Mouse (Mus musculus) naive thymus-derived CD4-positive, alpha-beta T cell, adult 2 months (primary cell): ENCODE data around the gene Gm9817.
"Not testable (repeated sequence)": the region's sequence is repeated elsewhere in the genome, so short reads cannot be mapped to it uniquely, and the experiment has no call there.

Source experiments
- DNase-seq: peaks from one replicate; pipeline ENCODE4 v3.0.0-alpha.2; 2011; ENCODE audit warnings: low read depth

The Gm9817 gene

DNA sequence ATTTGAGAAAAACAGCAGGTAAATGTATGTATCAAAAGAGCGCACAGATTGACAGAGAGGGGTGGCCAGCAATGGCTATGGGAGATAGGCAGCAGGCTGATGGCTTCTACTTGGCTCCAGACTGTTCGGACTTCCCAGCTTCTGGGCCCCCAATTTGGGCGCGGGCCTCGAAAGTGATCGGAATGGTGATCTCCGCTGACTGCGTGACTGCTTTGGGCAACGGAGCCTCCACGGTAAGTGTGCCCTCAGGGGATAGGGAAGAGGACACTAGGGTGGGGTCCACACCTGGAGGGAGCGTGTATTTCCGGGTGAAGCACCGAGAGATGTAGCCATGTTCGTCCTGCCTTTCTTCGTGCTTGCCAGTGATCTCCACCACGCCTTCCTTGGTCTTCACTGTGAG lies at the start of gene Gm9817:
Gene Gm9817, plus strand, starts transcription at position 301 of the 400 bp plus-strand sequence.
- DNase-seq: not testable (repeated sequence)

DNA sequence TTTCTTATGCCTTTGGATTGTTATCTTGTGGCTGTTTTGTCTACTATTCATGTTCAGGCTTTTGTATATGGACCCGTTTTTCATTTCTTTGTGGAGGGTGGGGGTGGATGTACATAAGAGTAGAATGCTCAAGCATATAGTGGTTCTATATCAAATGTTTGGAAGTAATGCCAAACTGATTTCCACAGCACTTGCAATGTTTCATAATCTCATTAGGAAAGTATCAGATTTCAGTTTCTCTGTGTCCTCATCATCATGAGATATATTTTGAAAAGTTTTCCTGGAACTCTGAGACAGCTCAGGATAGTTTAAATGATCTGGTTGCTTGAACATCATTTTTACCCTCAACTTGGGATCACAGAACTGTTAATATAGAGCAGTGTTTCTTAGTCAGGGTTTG lies 48.7 kb upstream of the Gm9817 start:
- no peak for DNase-seq

DNA sequence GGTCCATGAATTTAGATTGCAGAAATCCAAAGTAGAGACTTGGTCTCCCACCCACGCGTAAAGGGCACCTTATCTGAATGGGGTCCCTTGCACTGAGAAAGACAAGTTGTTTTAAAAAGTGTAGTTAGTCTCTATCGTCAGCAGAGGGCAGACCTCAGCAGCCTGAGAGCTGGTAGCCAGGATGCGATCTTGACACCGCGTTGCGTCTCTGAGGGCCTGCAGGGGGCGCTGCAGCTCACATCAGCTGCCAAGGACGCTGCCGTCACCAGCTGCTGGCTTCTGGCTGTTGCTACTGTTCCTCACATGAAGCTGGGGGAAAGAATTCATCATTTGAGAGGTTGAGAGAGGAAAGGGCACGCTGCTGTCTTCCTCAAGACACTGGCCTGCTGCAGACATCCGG lies 47.7 kb upstream of the Gm9817 start:
- peak; percentile 95 for DNase-seq

DNA sequence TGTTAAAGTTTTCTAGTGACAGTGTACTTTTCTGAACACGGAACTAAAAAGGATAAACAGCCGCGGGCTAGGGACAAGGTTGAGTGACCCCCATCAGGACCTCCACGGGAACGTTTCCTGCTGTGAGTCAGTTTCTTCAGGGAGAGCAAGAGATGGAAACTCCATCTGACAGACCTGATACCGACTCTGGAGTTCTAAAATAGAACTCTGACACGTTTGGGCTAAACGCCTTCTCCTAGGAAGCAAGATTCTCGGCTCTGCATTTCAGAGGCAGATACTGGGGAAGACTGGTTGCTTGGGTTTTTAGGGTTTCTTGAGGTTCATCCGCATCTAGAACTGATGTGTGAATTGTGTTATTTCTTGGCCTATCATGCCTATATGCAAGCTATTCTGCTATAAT lies 47.2 kb upstream of the Gm9817 start:
- no peak for DNase-seq

DNA sequence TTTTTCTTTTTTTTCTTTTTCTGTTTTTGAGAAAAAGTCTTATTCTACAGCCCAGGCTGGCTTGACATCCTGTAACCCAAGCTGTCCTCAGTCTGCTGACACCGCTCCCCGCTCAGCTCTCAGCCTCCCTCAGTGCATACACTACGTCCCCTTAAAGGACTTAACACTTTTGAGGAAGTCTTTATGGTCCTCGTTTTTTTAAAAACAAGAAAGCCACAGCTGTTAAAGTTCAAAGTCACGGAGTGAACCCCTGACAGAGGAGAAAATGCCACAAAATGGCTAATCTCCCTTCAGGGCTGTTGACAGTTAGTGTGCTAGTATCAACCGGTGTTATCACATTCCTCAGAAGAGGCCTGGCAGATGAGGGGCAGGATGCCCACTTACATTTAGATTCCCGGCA lies 46.7 kb upstream of the Gm9817 start:
- DNase-seq: peak; percentile 19

DNA sequence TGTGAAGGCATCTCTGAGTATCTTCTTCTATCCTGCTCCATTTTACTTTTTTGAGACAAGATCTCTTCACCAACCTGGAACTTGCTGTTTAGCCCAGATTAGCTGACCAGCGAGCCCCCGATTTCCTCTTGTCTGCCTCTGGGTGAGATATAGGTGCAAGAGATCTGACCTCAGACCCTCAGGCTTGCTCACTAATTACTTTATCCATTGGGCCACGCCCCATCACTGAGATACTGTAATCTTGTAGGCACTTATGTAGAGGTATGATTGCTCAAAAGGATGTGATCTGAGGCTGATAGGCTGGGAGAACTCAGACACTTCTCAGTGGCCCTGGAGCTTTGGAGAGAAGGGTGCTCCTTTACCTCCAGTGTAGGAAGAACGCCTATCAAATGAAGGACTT lies 46.0 kb upstream of the Gm9817 start:
- no peak for DNase-seq

DNA sequence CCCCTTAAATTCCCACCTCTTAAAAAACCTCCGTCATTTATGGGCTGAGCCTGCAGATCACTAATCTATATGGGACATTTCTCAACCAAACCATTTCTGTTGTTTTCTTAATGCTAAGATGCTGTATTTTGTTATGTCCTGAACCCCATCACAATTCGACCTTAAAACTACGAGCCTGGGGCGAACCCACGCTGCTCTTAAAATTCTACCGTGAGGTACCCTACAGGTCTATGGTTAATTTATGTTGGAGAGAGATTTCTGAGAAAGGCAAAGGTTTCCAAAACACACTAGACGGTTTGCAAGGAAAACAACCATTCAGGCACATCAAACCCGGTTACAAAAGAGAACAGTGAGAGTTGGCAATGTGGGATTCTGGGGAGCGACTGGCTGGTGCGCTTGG lies 45.1 kb upstream of the Gm9817 start:
- no peak for DNase-seq

DNA sequence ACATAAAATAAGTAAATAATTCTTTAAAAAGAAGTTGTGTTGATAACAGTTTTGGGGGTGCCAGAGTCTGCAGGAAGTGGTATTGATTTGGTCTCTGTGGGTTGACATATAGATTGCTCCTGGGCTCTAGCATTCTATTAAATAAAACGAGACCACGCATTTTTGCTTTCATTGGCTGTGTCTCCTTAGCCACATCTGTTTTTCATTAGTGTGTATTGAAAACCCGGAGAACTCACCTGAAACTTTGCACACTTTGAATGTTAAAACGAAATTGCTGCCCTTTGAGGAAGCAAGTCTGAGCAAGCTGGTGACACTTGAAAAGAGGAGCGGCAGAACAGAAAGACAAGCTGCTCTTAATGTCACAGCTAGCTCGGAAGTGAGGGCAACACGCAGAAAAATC lies 43.7 kb upstream of the Gm9817 start:
- no peak for DNase-seq

DNA sequence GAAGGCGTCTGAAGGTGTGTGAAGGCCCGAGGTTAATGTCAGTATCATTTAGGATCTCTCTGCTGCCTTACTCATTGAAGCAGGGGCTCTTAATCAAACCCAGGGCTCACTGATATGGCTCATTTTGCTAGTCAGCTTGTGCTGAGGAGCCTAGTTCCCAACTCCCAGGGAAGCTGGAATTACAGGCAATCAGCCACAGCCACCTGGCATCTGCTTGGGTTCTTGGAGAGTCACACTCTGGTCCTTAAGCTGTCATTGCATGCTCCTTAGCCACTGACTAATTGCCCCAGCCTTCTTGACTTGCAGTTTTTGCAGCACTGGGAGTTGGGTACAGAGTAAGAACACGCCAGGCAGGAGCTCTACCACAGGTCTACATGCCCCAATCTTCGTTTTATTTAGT lies 42.1 kb upstream of the Gm9817 start:
- DNase-seq: no peak

DNA sequence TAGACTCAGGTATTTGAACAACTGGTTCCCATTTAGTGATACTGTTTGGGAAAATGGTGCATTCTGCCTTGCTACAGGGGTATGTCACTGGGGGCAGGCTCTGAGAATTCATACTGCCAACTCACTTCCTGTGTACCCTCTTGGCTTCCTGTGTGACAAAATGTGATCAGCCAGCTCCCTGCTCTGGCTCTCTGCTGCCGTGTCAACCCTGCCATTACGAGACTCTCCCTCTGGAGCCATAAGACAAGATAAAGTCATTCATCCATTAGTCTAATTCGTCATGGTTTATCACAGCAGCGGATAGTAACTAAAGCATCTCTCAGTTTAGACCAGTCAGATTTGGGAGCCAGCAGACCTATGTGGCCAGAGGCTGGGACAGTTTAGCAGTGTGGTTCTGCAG lies 38.3 kb upstream of the Gm9817 start:
- DNase-seq: no peak

DNA sequence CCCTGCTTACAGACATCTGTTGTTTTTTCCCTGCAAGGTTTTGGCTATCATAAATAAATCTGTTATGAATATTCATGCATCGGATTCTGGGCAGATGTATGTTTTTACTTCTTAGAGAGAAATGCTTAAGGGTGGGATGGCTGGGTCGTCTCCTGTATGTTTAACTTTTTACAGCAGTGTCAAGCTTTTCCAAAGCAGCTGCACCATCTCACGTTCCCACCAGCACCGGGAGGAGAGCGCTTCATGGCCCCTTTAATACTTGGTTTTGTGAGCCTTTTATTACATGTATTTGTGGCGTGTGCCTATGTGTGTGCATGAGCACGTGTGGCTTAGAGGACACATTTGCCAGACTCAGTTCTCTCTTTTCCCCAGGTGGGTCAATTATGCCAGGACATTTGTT lies 37.8 kb upstream of the Gm9817 start:
- no peak for DNase-seq

DNA sequence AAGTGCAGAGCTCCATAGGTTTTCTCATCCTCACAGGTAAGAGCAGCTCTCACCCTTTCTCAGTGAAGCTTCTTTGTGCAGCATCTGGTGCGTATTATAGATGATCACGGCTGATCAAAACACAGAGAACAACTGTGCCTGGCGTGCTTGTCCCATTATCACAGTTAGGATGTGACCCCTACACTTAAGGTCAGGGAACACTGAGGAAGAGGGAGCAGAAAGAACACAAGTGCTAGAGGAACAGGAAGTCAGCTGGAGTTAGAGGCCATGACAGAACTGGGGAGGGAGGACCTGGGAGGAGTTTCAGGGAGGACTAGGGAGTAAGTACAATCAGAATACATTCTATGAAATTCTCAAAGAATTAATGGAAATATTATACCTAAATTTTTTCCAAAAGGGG lies 35.0 kb upstream of the Gm9817 start:
- DNase-seq: no peak

DNA sequence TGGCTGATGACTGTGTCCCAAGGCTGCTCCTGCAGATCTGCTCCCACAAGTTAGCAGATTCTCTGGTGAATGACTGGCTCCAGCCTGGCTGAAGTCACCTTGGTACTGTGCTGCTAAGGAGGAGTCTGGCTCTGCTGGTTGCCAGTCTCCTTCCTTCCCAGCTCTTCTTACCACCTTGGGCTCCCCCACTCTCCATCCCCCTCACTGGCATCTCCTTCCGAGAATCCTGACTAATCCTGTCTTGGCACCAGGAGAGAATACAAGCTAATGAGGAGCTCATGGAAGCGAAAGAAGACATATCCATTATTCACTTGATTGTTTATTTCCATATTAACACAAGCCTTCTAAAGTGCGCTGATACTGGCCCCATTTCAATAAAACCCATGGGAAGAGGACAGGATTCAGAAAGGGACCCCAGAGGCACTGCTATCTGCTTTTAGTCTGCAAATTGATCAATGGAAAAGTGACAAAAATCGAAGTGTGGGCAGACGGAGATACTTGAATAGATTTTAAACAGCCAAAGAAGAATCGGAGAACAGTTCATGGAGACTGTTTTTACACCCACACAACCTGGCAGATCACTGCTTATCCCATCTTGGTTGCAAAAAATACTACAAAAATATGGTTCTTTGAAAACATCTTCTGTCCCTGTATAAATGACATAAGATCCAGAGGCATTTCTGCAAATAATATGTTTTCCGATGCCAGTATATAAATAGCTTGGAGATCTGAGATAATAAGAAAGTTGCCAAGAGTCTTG lies 29.1 kb upstream of the Gm9817 start:
- DNase-seq: no peak

DNA sequence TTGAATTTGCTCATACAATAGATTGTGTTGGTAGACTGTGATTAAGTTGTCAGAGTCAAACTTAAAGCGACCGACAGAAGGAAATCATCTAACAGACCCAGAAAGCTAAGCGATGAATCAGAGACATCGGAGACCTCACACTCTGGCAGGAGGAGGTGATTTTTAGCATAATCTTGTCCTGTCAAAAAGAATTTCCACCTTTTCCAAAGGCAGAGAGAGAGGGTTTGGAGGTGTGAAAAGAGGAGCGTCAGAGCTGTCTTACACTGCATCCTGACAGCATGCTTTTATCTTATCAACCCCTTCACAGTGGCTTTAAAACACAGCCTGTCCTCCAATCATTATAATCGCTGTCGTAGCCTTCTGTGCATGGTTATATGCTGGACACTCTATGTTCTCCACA lies 25.7 kb upstream of the Gm9817 start:
- DNase-seq: no peak

DNA sequence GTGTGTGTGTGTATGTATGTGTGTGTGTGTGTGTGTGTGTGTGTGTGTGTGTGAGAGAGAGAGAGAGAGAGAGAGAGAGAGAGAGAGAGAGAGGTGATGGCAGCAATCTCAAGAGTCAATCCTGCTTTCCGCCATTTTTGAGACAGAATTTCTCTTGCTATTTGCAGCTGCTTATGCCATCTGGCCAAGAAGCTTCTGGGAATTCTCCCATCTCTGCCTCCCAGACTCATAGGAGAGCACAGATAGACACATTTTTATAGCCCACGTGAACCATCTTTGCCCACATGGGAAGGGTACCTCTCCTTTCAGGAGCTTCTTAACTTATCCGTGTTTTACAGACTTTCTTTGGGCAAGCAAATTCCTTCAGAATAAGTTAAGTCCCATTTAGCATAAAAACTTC lies 24.6 kb upstream of the Gm9817 start:
- DNase-seq: no peak

DNA sequence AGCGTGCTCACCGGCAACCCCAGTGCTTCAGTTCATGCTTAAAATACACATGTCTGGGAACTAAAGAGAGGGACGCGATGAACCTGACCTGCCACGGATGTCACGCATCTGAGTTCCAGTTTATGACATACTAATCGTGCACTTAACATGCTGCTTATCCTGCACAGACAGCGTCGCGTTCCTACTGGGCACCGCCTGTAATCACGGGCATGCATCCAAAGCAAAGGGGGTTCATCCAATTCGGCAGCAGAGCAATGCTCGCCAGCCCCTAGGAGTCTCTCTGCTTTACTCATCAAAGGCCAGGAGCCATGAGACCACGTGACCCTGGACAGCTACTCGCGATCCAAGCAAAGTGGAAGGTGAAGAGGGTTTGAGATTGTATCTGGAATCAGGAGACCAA lies 19.3 kb upstream of the Gm9817 start:
- no peak for DNase-seq

DNA sequence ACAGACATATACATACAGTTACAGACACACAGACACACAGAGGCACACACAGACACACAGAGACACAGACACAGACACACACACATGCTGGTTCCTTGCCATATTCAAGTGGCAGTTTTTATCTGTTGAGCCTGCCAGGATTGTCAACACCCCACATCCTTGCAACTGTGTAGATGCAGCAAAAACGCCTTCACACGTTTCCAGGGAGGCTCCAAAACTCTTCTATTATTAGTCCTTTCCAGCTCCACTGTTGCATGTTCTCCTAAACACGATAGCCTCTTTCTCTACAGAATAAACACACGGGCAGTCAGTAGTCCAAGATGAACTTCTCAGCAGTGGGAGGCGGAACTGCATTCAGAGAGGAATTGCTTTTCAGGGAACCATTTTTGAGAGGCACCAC lies 15.3 kb upstream of the Gm9817 start:
- DNase-seq: no peak

DNA sequence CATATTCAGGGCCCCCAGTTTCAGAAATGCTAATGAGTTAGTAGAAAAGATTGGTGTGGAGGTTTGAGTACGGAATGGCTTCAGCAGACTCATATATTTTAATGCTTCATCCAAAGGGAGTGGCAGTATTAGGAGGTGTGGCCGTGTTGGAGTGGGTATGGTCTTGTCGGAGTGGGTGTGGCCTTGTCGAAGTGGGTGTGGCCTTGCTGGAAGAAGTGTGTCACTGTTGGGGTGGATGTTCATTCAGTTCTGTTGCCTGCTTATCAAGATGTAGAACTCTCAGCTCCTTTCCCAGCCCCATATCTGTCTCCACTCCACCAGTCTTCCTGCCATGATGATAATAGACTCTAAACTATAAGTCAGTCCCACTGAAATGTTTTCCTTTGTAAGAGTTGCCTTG lies 13.5 kb upstream of the Gm9817 start:
- DNase-seq: no peak

DNA sequence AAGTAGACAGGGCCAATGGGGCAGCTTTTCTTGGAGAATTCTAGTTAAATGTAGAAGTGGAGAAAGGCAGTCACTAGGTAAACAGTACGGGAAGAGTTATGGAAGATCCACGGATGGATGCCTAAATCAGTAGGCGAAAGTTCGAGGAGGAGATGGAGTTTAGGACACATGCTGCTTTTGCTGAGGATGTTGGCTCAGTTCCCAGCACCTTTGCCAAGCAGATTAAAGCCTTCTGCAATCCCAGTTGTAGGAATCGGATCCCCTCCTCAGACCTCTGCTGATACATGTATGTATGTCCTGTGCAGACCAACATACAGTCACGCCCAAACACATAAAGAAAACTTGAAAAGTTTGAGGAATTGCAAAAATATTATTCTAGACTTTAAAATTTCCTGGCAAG lies 8.1 kb upstream of the Gm9817 start:
- DNase-seq: no peak

DNA sequence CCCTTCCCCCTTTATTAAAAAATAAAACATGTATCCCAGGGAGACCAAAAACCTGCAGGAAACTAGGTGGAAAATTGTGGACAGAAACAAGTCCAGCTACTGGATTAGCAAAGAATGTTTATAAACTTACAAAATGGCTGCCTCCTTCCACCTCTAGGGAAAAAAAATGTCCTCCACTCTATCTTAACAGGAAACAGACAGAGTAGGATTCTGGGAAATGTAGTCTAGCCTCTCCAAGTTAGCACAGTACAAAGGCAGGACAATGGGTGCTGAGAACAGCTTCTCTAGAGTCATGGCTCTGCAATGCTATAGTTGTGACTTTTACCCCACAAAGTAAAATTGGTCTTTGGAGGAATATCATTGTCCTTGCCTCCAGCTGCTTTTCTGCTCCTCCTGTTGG lies 3.5 kb upstream of the Gm9817 start:
- no peak for DNase-seq

DNA sequence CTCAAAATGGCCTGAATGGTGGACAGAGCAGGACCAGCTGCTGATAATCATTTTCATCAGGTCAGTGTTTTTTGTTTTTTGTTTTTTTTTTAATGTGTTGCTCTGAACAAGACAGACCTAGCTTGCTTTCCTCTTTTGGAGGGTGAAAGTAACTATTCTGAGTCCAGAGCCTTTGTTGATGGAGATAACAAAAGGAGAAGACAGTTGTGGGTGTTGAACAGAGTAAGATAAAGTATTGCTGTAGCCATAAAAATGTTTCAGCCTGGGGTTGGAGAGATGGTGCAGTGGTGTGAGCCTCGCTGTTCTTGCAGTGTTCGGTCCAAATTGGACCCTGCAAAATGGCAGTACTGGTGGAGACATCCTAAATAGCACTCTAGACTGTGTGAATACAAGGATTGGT lies 2.8 kb upstream of the Gm9817 start:
- DNase-seq: no peak

DNA sequence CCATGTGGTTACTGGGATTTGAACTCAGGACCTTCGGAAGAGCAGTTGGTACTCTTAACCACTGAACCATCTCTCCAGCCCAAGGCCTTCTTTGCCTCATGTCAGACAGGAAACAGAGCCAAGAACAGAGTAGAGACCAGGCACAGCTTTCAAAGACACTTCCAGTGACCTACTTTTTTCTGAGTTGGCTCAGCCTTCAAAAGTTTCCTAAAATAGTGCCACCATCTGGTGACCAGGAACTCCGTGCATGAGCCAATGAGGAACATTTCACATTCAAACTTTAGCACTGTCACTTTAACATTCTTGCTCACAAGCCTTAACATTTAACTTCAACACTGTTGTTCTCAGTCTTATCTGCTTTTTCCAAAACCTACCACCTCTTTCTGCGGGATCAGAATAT lies 2.3 kb downstream of the Gm9817 start:
- no peak for DNase-seq

DNA sequence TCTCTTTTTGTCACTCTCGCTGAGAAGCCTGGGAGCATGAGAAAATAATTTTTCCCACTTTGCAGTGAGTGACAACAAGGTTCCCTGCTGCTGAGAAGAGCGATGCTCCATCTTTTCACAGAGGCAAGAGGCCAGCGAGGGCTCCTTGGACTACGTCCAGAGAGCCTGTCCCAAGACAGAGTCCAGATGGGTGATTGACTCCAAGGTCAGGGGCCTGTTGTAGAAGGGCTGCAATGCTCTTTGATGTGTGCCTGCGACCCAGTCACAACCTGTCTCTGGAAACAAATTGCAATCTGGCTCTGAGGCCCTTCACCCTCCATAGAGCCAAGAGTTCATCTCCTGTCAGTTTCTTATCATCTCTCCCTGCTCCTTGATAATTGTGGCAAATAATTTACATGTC lies 5.2 kb downstream of the Gm9817 start:
- no peak for DNase-seq

DNA sequence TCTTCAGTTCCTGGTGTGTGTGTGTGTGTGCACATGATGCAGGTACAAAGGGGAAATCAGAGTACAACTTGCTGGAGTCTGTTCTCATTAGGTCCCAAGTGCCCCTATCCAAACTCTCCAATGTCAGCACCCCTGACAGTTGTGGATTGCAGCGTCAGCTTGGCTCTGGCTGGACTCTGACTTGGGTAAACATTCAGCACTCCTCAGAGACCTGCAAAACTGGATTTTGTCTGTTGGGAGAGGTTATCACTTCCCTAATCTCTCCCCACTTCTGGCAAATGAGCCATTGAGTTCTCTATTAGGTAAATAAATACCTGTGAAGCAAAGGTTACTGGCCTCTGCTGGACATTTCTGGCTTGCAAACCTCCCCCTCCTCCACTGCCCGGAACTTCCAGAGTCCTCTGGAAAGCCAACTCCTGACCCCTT lies 10.3 kb downstream of the Gm9817 start:
- no peak for DNase-seq

DNA sequence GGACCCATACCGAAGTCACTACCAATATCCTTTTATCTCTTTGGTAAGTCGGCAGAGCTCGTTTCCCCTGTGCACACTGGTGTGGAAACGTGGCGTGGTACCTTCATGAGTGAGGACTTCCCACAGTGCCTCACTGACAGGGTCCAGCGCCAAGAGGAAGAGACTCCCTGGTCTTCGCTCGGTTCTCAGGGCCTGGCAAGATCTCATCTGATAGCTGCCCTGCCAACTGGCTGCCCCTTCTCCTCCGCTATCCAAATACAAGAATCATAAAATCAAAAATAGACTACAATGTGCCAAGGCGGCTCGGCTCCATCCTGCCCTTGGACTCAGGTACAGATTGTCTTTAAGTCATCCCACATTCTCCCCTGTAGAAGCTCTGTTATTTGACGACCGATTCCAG lies 11.4 kb downstream of the Gm9817 start:
- DNase-seq: no peak
